Mouse (Mus musculus) ZHBTc4 (cell line): ENCODE data around the gene Kifc5b.
"Not testable (repeated sequence)": the region's sequence is repeated elsewhere in the genome, so short reads cannot be mapped to it uniquely, and the experiment has no call there.

Source experiments
- DNase-seq: peaks from one replicate; pipeline ENCODE4 v3.0.0-alpha.2; 2011; ENCODE audit warnings: low read depth, low spot score

Gene Kifc5b

DNA sequence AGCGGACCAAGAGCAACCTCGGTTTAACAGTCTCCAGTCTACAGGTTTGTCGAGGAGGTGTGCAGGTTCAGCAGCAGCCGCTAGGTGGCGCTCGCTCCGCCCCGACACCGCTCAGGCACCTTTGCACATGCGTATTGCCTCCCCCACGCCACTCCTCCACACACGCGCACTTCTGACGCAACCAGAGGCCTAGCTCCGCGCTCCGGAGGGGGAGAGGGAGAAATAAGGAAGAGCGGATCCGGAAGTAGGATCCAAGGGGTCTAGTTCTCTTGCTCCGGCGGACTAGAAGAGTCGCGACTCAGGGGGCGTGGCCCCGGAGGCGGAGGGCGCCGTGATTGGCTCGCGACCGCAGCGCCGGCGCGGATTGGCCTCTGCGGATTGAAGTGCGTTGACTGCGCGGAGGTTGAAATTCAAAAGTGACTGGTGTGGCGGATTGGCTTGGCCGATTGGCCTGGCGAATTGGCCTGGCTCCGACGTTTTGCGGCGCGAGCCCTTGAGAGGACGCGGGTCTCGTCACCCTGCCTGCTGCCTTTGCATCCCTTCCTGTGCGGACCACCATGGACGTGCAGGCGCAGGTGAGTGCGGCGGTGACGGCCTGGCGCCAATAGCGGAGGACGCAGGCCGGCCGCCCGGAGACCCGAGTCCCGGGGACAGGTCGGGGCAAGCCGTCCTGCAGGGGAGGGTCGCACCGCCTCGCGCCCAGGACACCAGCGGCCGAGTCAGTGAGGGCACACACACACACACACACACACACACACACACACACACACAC, at the start of gene Kifc5b:
Gene Kifc5b (plus strand): TSS at position 381 of the 772 bp plus-strand sequence.
- peak; percentile 100 for DNase-seq

DNA sequence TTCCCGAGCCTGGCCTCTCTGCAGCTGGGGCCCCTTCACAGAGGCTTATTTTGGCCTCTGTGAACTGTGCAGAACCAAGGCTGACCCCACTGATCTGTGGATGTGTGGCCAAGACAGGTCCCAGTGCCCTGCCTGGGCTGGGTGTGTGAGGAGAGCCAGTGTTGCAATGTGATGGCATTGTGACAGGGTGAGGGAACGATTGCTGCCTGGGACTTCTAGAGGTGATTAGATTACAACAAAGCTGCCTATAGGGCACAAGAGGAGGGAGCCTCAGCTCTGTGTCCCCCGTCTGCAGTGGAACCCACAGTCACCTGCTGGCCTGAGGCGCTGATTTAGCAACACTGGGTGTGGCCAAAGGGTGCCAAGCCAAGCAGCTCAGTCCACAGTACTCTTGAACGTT, 48.1 kb upstream of the Kifc5b start:
- DNase-seq, result no peak

DNA sequence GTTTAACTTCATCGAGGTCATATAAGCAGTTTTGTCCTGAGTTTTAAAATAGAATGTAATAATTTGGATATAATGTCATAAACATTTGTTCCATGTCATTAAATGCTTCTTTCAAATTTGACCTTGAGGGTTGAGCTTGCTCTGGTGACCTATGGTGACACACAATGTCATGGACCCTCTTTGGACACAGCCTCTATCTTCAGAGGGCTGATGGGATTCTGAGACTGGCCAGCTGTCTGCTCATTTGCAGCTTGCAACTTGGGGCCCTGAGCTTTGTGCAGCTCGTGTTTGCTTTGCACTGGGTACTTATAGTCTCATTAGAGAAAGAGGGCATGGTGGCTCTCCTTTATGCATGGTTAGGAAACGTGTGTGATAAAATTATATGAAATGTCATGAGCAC, 44.0 kb upstream of the Kifc5b start:
- DNase-seq, result no peak

DNA sequence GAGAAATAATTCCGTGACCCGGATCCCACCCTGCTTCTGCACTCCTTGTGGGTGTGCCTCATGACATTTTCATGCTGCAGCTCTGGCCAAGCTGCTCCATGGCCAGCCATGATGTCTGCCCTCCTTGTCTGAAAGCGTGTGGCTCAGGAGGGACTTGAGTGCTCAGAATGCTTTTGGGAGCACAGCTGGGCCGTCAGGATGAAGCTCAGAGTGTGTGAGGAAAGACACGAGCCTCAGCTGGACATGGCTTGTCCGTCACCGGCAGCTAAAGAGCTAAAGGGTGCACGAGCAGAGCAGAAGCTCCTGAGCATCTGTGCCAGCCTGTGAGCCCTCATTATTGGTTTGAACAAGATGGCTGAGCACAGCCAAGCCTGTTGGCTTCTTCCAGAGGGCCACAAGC, 43.4 kb upstream of the Kifc5b start:
- no peak for DNase-seq

DNA sequence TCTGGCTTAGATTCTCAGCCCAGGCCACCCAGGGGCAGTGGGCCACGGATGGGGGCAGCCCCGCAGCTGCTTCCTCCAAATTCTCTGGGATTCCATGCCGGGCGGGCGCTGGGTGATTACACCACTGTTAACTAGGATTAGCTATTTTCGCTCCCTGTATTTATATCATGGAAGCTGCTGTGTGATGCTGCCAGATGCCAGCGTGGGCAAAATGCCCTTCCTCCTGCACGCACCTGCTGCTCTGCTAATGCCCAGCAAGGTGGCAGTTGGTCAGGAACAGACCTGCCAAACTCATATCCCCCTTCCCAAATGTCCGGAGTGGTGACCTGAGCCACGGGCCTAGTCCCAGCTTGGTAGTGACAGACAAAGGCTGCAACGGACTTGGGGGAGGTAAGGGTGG, 42.3 kb upstream of the Kifc5b start:
- DNase-seq, result no peak

DNA sequence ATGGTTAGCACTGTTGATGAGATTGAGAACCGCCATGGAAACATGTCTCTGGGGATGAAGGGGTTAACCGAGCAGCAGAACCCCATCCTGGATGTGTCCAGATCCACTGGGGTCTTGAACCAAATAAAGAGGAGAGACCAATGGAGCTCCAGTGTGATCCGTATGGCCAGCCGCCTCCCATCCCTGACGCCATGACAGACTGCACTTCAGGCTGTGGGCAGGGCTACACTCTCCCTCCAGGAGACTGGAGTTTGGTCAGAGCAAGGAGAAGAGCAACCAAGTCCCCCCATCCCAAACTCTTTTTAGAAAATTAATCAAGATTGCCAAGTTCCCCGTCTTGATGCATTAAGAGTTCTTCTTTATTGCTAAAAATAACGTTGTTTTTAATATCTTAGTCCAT, 39.0 kb upstream of the Kifc5b start:
- DNase-seq, result no peak

DNA sequence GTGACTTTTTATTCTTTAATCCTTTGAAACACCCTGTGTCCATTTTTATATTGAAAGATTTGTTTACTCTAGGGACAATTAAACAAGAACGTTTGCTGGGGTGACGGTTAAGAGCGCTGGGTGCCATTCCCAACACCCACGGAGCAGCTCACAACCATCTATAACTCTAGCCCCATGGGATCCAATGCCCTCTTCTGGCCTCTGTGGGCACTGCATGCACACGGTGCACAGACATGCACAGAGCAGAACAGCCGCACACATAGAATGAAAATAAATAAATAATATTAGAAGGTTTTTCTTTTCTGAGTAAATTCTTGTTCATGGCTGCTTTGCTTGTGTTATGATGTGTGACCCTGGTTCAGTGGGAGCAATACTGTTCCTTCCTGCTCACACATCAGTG, 37.7 kb upstream of the Kifc5b start:
- peak; percentile 64 for DNase-seq

DNA sequence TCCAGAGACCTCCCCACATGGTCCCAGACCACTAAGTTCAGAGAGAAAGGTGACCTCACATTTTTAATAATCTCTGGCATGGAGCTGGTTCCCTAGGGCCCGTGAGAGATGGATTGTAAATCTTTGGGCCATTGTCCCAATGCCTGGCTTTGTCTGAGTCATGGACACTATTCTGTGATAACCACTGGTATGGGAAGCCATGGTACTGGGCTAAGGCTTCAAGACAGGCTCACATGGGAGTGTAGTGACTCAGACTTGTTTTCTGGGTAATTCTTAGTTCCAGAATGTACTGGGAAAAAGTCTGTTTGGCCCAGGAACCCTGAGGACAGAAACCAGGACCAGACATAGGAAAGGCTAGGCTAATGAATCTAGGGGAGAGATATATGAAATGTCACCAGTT, 34.2 kb upstream of the Kifc5b start:
- no peak for DNase-seq

DNA sequence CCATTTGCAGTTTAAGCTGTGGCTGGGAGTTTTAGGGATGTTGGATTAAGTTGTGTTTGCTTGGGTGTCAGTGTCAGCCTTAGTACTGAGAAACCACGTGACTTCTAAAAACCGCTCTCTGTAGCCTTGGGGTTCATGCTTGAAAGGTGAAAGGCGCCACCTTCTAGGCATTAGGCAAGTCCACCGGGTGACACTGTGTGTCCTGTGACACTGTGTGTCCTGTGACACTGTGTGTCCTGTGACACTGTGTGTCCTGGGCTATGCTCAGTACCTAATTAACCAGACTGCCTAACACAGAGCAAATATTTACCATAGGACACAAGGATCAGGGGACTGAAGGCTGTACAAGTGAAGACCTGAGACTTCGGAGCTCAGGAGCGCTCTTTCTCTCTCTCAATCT, 33.3 kb upstream of the Kifc5b start:
- DNase-seq, result no peak

DNA sequence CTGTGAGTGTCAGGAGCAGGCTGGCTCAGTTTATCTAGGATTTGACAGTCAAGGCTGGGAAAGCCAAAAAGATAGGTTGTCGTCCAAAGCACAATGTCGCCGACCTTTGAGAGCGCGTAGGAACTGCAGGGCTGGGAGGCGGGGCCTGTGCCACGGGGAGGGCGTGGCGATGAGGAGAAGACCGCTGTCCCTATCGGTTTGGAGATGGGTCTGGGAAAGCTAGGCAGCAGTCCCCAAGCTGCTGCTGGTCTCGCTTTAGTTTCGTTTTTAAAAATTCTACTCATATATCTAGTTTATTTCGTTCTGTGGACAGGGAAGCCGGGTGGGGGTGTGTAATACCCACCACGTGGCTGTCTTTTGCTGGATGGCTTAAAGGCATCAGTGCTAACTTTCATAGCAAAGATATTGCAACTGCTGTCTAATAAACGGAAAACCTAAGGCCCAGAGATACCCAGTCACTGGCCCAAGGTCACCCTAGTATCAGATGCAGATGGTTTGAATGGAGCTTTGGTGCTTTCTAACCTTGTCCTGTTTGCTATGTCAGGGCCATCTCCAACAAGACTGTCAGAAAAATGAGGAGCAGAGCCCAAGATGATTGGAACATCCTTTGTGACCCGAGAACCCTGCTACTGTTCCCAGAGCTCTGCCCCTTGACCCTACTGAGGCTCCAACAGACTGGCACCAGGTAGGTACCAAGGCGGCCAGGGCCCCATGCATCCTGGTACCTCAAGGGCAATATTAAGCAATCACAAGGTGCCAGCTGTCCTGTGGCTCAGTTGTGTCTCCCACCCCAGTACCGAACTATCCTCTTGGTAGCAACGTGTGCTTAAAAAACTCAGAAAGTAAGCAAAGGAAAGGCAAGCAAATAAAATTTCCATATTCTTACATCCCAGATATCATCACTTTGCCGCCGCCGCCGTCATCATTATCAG, 31.6 kb upstream of the Kifc5b start:
- peak; percentile 91 for DNase-seq

DNA sequence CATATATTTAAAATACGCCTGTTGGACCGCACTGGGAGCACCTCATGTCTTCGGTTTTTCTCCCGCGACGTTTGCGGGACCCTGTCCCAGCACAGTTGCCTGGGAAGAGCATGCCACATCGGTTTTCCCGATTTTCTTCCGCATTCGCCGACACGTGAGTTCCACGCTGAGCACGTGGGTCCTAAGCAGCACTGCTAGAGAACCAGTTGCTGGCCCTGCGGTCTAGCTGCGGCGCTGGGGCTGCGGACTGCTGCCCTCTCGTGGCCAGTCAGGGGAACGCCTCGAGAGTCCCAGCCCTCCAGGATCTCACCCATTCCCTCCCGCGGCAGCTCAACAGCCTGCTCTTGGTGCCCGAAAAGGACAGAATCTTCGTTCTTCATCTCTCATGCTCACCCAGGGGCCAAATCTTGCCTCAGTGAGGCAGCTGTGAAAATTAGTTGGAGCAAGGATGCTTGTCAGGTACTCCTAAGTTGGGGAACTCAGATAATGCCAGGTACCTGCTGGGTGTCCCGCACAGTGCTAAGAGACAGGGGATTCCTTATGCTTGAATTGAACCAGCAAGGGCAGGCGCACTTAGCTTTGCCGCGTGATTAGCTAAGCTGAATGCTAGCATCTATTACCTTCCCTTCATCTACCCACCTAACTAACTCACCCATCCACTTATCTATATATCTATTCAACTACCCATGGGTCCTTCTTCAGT, 30.7 kb upstream of the Kifc5b start:
- DNase-seq, result peak; percentile 94

DNA sequence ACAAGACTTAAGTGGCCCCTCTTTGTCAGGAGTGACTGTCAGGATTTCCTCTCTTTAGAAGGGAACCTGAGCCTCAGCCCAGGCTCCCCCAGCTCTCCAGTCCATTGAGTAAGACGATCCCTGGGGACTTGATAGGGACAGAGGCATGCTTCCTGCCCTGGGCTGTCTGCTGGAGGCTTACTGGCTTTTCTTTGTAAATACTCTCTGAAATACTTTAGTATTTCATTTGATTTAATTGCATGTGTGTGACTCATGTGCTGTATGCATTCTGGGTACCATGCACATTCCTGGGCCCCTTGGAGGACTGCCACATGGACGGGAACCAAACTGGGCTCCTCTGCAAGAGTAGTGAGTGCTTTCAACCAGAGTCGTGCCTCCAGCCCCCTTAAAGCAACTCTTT, 29.0 kb upstream of the Kifc5b start:
- no peak for DNase-seq

DNA sequence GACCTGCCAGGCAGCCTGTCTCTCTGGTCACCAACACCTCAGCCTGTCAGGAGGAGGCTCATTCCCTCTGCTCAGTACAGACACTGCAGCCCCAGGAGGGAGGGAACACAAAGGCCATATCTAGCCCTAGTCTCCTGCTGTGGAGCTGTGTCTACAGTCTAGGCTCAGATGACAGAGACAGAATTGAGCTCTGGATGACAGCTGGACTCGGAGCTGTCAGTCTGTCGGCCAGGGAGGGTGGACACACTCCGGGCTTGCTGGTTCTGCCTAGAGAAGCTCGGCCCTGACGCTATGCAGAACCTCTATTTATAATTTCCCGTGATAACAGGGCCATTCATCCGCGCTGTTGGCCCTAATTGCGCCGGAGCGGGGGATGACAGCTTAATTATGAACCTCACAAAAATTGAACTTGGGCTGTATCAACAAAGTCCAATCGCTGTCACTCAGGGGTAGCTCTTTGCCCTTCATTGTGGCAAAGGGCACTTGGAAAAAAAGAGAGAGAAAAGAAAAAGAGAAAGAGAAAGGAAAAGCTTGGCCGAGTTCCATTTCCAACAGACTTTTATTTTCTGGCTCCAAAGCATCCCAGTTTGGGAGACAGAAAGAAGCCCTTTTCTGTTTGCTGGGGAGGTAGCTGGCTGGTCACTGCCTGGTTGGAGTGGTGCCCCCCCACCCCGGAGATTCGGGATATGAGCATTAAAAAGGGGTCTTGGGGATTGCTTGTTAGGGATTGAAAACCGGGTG, 24.1 kb upstream of the Kifc5b start:
- DNase-seq, result no peak

DNA sequence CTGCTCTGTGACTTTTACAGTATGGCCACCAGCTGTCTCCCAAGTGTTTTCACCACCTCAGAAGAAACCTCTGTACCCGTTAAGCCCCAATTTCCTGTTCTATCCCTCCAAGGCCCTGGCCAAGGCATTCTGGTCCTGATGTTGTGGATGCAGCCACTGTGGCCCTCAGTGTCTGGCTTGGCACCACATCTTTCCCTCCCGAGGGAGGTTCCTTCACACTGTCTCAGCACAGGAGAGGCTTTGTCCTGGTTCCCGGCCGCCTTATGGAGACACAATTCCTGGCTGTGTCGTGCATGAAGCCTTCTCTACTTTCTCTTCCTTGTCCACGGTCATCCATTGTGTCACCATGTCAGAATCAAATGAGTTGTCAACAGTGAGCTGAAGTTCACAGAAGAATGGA, 23.4 kb upstream of the Kifc5b start:
- no peak for DNase-seq

DNA sequence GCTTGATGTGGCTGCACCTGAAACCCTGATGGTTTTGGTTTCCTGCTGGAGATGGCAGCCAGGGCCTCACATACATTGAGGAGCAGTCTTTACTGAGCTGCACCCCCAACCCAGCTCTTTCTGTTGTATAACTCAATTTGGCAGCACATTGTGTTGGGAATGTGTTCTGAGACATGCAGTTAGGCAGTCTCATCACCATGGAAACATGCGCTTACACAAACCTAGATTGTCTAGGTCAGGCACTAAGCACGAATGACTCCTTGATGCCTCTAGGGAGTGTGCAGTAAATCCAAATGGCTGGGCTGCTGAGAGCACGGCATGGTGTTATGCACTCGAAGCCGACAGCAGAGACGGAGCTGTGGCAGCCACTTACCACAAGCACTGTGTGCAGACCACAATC, 22.5 kb upstream of the Kifc5b start:
- no peak for DNase-seq

DNA sequence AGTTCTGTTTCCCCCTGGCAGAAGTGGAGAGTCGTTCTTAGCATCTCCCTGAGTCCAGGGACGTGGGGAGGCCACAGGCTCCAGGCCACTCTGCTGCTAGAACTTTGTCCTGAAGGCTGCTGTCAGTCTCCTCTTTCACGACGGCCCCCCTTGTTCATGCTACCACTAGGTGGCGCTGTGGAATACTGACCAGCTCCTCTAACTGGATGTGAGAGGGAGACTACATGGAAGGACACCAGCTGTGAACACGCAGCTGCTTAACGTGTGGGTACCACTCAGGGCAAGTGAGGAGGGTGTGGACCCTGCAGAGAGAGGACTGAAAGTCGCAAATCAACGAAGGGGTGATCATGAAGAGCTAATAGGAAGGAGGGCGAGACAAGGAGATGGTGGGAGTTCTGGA, 21.3 kb upstream of the Kifc5b start:
- peak; percentile 83 for DNase-seq

DNA sequence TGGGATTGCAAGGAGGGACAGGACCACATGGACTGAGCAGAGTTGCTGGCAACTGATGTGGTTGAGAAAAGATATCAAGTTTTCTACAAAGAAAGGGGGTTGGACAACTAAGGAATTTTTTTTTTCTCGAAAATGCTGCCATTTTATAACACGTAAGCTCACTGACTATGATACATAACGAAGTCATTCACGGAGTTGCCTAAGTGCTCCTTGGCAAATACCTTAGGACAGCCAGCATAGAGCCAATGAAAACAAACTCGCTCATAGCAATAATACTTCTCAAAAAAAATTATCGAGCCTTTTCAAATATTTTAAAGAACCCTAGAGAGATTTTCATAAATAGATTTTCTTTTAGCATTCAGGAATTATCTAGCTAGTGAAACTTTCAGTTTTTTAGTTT, 16.0 kb upstream of the Kifc5b start:
- DNase-seq, result no peak

DNA sequence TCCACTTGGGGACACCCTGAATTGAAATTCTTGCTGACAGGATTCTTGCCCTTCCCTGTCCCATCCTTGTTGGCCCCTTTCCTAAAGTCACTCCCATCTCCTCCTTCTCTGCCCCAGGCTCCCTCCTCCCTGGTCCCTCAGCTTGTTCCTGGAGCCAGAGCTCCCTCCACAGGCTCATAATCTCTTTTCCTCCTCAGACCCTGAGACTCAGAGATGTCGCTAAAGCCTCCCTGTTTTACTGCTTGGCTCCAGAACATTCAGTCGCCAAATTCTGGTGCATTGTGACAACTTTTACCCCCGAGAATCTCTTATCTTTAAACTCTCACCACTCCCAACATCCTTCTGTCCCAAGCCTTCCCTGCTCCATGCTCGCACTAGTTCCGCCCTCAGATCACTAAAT, 12.6 kb upstream of the Kifc5b start:
- DNase-seq, result no peak

DNA sequence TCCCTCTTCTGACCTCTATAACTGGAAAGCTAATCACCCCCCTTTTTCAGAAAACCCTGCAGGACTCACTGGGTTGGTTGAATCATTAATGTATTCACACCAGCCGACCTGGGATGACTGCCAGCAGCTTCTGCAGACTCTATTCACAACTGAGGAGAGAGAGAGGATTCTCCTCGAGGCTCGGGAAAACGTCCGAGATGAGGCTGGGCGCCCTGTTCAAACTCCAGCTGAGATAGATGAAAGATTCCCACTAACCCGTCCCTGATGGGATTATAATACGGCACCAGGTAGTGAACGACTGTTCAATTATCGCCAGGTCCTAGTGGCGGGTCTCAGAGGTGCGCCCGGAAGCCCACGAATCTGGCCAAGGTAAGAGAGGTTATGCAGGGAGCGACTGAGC, 9.4 kb upstream of the Kifc5b start:
- not testable (repeated sequence) for DNase-seq

DNA sequence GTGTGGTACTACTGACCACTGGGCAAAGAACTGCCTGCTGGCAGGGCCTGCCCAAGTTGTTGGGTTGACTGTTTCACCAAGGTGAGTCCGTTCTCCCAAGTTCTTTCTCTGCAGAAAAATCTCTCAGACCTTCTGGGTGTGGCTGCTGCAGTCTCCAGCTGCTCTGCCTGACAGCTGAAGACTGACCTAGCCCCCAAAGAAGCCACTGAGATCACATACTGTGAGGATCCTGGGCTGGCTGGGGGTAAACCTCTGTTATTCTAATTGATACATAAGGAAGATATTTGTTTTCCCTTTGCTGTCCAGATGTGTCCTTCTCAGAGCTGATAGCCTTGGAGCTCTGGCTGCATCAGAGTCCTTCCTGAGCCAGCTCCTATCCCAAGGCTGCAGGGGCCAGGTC, 1.6 kb upstream of the Kifc5b start:
- peak; percentile 40 for DNase-seq

DNA sequence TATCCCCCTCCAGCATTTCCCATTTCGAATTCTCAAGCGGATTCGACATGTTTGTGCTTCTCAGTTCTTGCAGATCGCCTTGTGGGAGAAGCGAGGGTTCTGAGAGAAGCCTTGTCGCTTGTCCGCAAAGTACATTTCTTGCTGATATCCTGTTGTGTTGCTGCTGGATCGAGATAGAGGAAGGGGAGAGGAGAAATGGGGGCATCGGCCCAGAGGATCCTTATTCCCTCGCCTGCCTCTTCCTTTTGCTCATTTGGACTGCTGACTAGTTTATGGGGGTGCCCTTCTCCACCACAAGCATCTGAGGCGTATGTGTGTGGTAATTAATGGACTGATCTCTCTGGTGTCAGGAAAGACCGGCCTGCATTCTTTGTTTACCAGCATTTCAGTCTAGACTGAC, 669 bp downstream of the Kifc5b start:
- DNase-seq, result not testable (repeated sequence)

DNA sequence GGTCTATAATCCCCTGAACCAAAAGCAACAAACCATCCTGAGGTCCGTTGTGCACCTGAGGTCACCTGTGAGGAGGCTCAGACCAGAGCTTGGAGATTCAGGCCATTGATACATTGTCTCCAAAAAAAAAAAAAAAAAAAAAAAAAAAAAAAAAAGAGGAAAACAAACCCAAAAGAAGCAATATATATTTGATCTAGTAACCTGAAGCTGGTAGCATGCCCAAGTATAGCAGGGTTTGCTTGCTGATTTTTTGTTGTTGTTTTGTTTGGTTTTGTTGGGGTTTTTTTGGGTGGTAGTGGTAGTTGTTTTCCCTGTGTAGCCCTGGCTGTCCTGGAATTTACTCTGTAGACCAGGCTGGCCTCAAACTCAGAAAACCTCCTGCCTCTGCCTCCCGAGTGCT, 1.5 kb downstream of the Kifc5b start:
- DNase-seq, result no peak
